Mouse (Mus musculus): ENCODE results near the gene Cntnap2.

GRCm38 (mm10) chr6:46802264-46803110 lies 1743.3 kb downstream of the Cntnap2 start:
- no peak for TF ChIP-seq CTCF (IDR thresholded peaks at IDR 0.05; ENCODE audit: low read depth)
- no peak for TF ChIP-seq EP300 (IDR thresholded peaks at IDR 0.05; ENCODE audit: low read depth)
